Mouse (Mus musculus): ENCODE results near the gene Fam92b.

DNA sequence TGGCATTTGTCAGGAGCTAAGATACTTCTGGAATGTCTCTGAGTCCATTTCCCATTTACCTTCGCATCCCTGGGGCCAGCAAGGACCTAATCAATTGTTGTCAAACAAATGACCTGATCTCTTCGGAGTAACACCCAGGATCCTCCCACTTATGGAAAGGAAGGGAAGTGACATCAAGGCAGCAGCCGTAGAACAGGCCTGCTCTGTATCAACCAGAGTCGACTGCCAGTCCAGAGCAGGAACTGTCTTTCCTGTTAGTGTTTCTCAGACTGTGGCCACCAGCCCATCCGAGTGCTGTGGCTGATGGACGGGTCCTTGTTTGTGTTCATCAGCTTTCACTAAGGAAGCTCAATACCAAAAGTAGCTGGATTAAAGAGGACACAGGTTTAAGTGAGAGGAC, 53.0 kb downstream of the Fam92b start:
- TF ChIP-seq CTCF (IDR thresholded peaks at IDR 0.05; ENCODE audit: control insufficient read depth, insufficient read depth, low read length) (no peak), POLR2A (IDR thresholded peaks at IDR 0.05; ENCODE audit: borderline replicate concordance, control insufficient read depth, low read depth, low read length) (no peak)
